Mouse (Mus musculus) CH12.LX (cell line): ENCODE data around the gene Plin2.

ENCODE experiments used
- CTCF ChIP-seq, 2 experiments: IDR thresholded peaks in 1 of 2; conservative IDR thresholded peaks in 1 of 2; 2 replicates each; pipeline ENCODE4 v1.5.1; 2011 to 2012; ENCODE audit warnings: low read depth in 2 of 2, low read length in 2 of 2, improper control_type of control experiment in 1 of 2, inconsistent platforms in 1 of 2, mild to moderate bottlenecking in 1 of 2, moderate library complexity in 1 of 2
- EP300 ChIP-seq: IDR thresholded peaks from 2 replicates; pipeline ENCODE4 v1.6.1; 2011; ENCODE audit warnings: low read length, improper control_type of control experiment
- MAZ ChIP-seq: IDR thresholded peaks from 2 replicates; pipeline ENCODE4 v1.6.1; 2012; ENCODE audit warnings: low read depth, mild to moderate bottlenecking, inconsistent platforms, low read length, improper control_type of control experiment, moderate library complexity
- MYC ChIP-seq: IDR thresholded peaks from 2 replicates; pipeline ENCODE4 v1.6.1; 2011; ENCODE audit warnings: low read depth, mild to moderate bottlenecking, improper control_type of control experiment, low read length
- ZC3H11A ChIP-seq: IDR thresholded peaks from 2 replicates; pipeline ENCODE4 v1.6.1; 2012; ENCODE audit warnings: low read depth, mild to moderate bottlenecking, inconsistent platforms, low read length, improper control_type of control experiment

GRCm38 (mm10) chr4:86708801-86709200 is 38.9 kb upstream of the Plin2 start:
- no peak for TF ChIP-seq EP300
- no peak for TF ChIP-seq MYC
- no peak for TF ChIP-seq MAZ
- peak in 1 of 2 experiments; percentile 59; a peak in 2 of 4 replicates for TF ChIP-seq CTCF (conservative IDR thresholded peaks at IDR 0.05 in 1 of 2, IDR thresholded peaks at IDR 0.05 in 1 of 2; ENCODE audit: low read depth in 2 of 2, low read length in 2 of 2)
- no peak for TF ChIP-seq ZC3H11A
